Mouse (Mus musculus) stomach, embryonic 14.5 days (tissue): Measurements from ENCODE around the gene Olfr875. TPM values are rescaled to one million over a fixed set of nuclear protein-coding genes. Genes with fewer than 3 reads are reported as not detected.

Experiments
- ATAC-seq: fragments of 200-750 bp; cut with Nextera tagmentation; 2 replicates; pipeline ENCODE4 v1.8.0; 2017; ENCODE audit warnings: low read depth, moderate TSS enrichment; ENCODE audit not compliant: insufficient number of reproducible peaks, insufficient read depth, low FRiP score
- H3K27ac ChIP-seq: fragments of 300-500 bp; sonication (generic); 2 replicates; pipeline ENCODE4 v1.5.1; 2014; ENCODE audit warnings: mild to moderate bottlenecking, low read length, moderate library complexity, mixed read lengths
- H3K27me3 ChIP-seq: fragments of 300-500 bp; sonication (generic); 2 replicates; pipeline ENCODE4 v1.6.1; 2014; ENCODE audit warnings: low read length, control low read depth, mixed read lengths; ENCODE audit not compliant: control insufficient read depth, insufficient read depth
- H3K36me3 ChIP-seq: fragments of 300-500 bp; sonication (generic); 2 replicates; pipeline ENCODE4 v1.6.1; 2014; ENCODE audit warnings: mild to moderate bottlenecking, control low read depth, low read length, moderate library complexity, mixed read lengths; ENCODE audit not compliant: control insufficient read depth, insufficient read depth
- H3K4me1 ChIP-seq: fragments of 300-500 bp; sonication (generic); 2 replicates; pipeline ENCODE4 v1.6.1; 2014; ENCODE audit warnings: low read length, control low read depth, mixed read lengths; ENCODE audit not compliant: control insufficient read depth, insufficient read depth
- H3K4me2 ChIP-seq: fragments of 300-500 bp; sonication (generic); replicated peaks from 2 replicates; pipeline ENCODE4 v1.6.1; 2014; ENCODE audit warnings: low read depth, low read length, control low read depth
- H3K4me3 ChIP-seq: fragments of 300-500 bp; sonication (generic); 2 replicates; pipeline ENCODE4 v1.5.1; 2014; ENCODE audit warnings: low read depth, low read length, control low read depth
- H3K9ac ChIP-seq: fragments of 300-500 bp; sonication (generic); replicated peaks from 2 replicates; pipeline ENCODE4 v1.6.1; 2014; ENCODE audit warnings: low read depth, mild to moderate bottlenecking, control low read depth, low read length, moderate library complexity, mixed read lengths
- H3K9me3 ChIP-seq: fragments of 300-500 bp; sonication (generic); 2 replicates; pipeline ENCODE4 v1.6.1; 2016; ENCODE audit warnings: low read depth, low read length, control low read depth; ENCODE audit not compliant: control insufficient read depth
- WGBS: fragments of 180-500 bp; shearing (Covaris S2); extraction: QIAGEN DNeasy Blood & Tissue Kit; methylation state at CpG from one replicate; pipeline ENCODE4 v1.1.7; 2014; 5-methylcytosine and 5-hydroxymethylcytosine counted together
- polyA plus RNA-seq: library from polyadenylated mRNA; unstranded; fragments of >200 nt; fragmentation: Nextera tagmentation; extraction: Ambion mirVana; gene quantifications from 2 replicates; pipeline ENCODE4 v1.2.1, GENCODE M21; 2014

The Olfr875 gene
- polyA plus RNA-seq: not detected in 2 replicates

GRCm38 (mm10) chr9:37771759-37772158 lies at the start of gene Olfr875:
Olfr875 (plus strand) TSS chr9:37771857.
- Histone ChIP-seq H3K4me3 (no peak within 1 kb of the TSS), H3K9me3 (no peaks in the 10 kb centered on the region), H3K36me3 (no peaks in the 10 kb centered on the region), H3K27ac (no peak within 1 kb of the TSS), H3K4me1 (no peaks in the 10 kb centered on the region), H3K9ac (no peak within 1 kb of the TSS), H3K27me3 (no peaks in the 10 kb centered on the region), H3K4me2 (no peak within 1 kb of the TSS)
- WGBS: 39% methylated on average over 2 of the region's 2 CpGs
- no peak for ATAC-seq

GRCm38 (mm10) chr9:37734310-37734709 lies 37.3 kb upstream of the Olfr875 start:
- H3K36me3 ChIP-seq: no peaks in the 10 kb centered on the region
- no peak for ATAC-seq
- H3K4me1 ChIP-seq: no peaks in the 10 kb centered on the region
- no peak overlapping the region for H3K9ac ChIP-seq
- no peak overlapping the region for H3K4me2 ChIP-seq
- 88% methylated on average over 1 of the region's 1 CpGs for WGBS
- H3K9me3 ChIP-seq: no peaks in the 10 kb centered on the region
- no peaks in the 10 kb centered on the region for H3K27me3 ChIP-seq
- H3K27ac ChIP-seq: no peak overlapping the region
- H3K4me3 ChIP-seq: no peak overlapping the region

GRCm38 (mm10) chr9:37744806-37745205 lies 26.9 kb upstream of the Olfr875 start, which contains the start of gene Olfr874:
Olfr874 (plus strand) TSS chr9:37745106.
- Histone ChIP-seq H3K4me3 (no peak within 1 kb of the TSS), H3K27me3 (no peaks in the 10 kb centered on the region), H3K27ac (no peak within 1 kb of the TSS), H3K4me1 (no peaks in the 10 kb centered on the region), H3K9ac (no peak within 1 kb of the TSS), H3K36me3 (no peaks in the 10 kb centered on the region), H3K4me2 (no peak within 1 kb of the TSS), H3K9me3 (no peaks in the 10 kb centered on the region)
- ATAC-seq: no peak

GRCm38 (mm10) chr9:37750319-37751075 lies 21.2 kb upstream of the Olfr875 start:
- no peak for ATAC-seq
- Histone ChIP-seq H3K4me2 (no peak overlapping the region), H3K9ac (no peak overlapping the region), H3K4me3 (no peak overlapping the region), H3K4me1 (no peaks in the 10 kb centered on the region), H3K27me3 (no peaks in the 10 kb centered on the region), H3K27ac (no peak overlapping the region), H3K9me3 (no peaks in the 10 kb centered on the region), H3K36me3 (no peaks in the 10 kb centered on the region)
- WGBS: 40% methylated on average over 7 of the region's 7 CpGs

GRCm38 (mm10) chr9:37751467-37751866 lies 20.2 kb upstream of the Olfr875 start:
- 65% methylated on average over 2 of the region's 2 CpGs for WGBS
- H3K4me1 ChIP-seq: no peaks in the 10 kb centered on the region
- no peak overlapping the region for H3K4me2 ChIP-seq
- H3K4me3 ChIP-seq: no peak overlapping the region
- H3K27me3 ChIP-seq: no peaks in the 10 kb centered on the region
- no peaks in the 10 kb centered on the region for H3K36me3 ChIP-seq
- no peak for ATAC-seq
- H3K27ac ChIP-seq: no peak overlapping the region
- H3K9ac ChIP-seq: no peak overlapping the region
- H3K9me3 ChIP-seq: no peaks in the 10 kb centered on the region

GRCm38 (mm10) chr9:37752006-37752405 lies 19.7 kb upstream of the Olfr875 start:
- 65% methylated on average over 4 of the region's 4 CpGs for WGBS
- no peak for ATAC-seq
- H3K27me3 ChIP-seq: no peaks in the 10 kb centered on the region
- no peak overlapping the region for H3K4me2 ChIP-seq
- H3K4me1 ChIP-seq: no peaks in the 10 kb centered on the region
- no peak overlapping the region for H3K9ac ChIP-seq
- H3K9me3 ChIP-seq: no peaks in the 10 kb centered on the region
- no peaks in the 10 kb centered on the region for H3K36me3 ChIP-seq
- no peak overlapping the region for H3K4me3 ChIP-seq
- no peak overlapping the region for H3K27ac ChIP-seq

- H3K9me3 ChIP-seq: no peaks in the 10 kb centered on the region
- no peak overlapping the region for H3K27ac ChIP-seq
- no peaks in the 10 kb centered on the region for H3K36me3 ChIP-seq
- H3K27me3 ChIP-seq: no peaks in the 10 kb centered on the region
- no peak overlapping the region for H3K9ac ChIP-seq
- 84% methylated on average over 2 of the region's 2 CpGs for WGBS
- H3K4me1 ChIP-seq: no peaks in the 10 kb centered on the region
- H3K4me3 ChIP-seq: no peak overlapping the region
- H3K4me2 ChIP-seq: no peak overlapping the region
- no peak for ATAC-seq
These were observed 9.9 kb upstream of the Olfr875 start for GRCm38 (mm10) chr9:37761728-37762127.

- H3K27me3 ChIP-seq: no peaks in the 10 kb centered on the region
- whole genome bisulfite sequencing: 60% methylated on average over 2 of the region's 2 CpGs
- H3K9me3 ChIP-seq: no peaks in the 10 kb centered on the region
- H3K9ac ChIP-seq: no peak overlapping the region
- no peak overlapping the region for H3K27ac ChIP-seq
- no peaks in the 10 kb centered on the region for H3K4me1 ChIP-seq
- H3K36me3 ChIP-seq: no peaks in the 10 kb centered on the region
- no peak for ATAC-seq
- no peak overlapping the region for H3K4me3 ChIP-seq
- H3K4me2 ChIP-seq: no peak overlapping the region
These were observed 9.1 kb upstream of the Olfr875 start for GRCm38 (mm10) chr9:37762541-37762940.

GRCm38 (mm10) chr9:37770661-37771060 lies 996 bp upstream of the Olfr875 start:
- 70% methylated on average over 2 of the region's 2 CpGs for WGBS
- Histone ChIP-seq H3K27ac (no peak overlapping the region), H3K36me3 (no peaks in the 10 kb centered on the region), H3K4me1 (no peaks in the 10 kb centered on the region), H3K27me3 (no peaks in the 10 kb centered on the region), H3K4me3 (no peak overlapping the region), H3K4me2 (no peak overlapping the region), H3K9ac (no peak overlapping the region), H3K9me3 (no peaks in the 10 kb centered on the region)
- ATAC-seq: no peak
